Mouse (Mus musculus): ENCODE data around the gene Fkbp2.
"Not testable (repeated sequence)": the region's sequence is repeated elsewhere in the genome, so short reads cannot be mapped to it uniquely, and the experiment has no call there.

The Fkbp2 gene

DNA sequence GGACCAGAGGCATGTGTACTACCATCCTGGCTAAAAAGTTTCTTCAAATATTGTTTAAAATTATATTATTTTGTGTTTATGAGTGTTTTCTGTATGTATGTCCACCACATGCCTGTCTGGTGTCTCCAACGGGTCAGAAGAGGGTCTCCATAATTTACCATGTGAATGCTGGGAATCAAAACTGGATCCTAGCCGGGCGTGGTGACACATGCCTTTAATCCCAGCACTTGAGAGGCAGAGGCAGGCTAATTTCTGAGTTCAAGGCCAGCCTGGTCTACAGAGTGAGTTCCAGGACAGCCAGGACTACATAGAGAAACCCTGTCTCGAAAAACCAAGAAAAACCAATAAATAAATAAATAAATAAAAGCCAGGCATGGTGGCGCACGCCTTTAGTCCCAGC, 10.9 kb upstream of the Fkbp2 start:
- not testable (repeated sequence) for DNase-seq (ENCODE audit: low read depth, low spot score)

DNA sequence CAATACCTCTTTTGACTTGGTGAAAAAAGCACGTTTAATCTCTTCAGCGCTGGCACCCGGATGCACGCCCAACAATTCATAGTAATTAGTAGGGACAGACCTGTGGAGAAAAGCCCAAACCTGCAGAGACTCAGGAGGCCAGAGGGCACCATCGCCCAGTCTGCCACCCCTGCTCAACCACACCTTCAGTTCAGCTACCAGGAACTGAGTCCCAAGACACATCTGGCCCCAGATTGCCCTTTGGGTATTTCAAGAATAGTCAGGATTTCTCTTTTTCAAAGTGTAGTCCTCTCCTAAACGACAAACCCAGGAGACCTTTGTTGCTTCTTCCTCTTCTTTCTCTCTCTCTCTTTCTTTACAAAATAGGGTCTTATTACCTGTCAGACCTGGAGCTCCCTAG, 10.4 kb upstream of the Fkbp2 start:
- DNase-seq (ENCODE audit: low read depth, low spot score): no peak

DNA sequence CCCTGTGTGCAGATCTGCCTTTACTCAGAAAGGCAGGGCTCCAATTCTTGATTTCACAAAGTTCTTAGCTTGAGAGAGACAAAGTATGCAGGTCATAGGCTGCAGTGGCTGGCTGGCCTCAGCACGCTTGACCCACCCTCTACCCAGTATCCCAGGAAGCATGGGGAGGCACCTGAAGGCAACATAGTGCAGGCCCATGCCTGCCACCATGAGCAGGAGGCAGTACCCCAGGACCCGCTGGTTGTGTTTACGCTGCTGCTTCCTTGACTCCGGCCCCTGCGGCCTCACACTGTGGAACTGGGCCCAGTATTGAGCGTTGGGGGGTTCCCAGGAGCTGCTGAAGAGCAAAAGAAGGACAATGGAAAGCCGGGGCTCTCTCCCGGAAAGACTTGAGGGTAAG, 8.9 kb upstream of the Fkbp2 start:
- DNase-seq (ENCODE audit: low read depth, low spot score): no peak

DNA sequence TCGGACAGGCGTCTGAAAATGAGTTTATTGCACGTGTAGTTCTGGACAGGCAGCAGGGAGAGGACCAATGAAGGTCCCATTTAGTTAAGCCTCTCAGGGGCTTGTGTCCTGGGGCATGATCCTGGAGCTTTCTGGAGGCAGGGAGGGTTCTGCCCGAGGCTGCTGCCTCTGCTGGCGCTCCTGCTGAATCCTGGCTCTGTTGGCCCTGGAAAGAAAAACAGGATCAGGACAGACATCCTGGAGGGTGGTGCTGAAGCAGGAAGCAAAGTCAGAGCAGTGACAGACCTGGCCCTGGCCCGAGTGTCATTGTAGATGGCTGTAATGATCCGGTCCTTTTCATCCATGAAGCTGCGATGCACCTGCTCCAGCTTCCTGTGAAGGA, 7.6 kb upstream of the Fkbp2 start:
- no peak for DNase-seq (ENCODE audit: low read depth, low spot score)

DNA sequence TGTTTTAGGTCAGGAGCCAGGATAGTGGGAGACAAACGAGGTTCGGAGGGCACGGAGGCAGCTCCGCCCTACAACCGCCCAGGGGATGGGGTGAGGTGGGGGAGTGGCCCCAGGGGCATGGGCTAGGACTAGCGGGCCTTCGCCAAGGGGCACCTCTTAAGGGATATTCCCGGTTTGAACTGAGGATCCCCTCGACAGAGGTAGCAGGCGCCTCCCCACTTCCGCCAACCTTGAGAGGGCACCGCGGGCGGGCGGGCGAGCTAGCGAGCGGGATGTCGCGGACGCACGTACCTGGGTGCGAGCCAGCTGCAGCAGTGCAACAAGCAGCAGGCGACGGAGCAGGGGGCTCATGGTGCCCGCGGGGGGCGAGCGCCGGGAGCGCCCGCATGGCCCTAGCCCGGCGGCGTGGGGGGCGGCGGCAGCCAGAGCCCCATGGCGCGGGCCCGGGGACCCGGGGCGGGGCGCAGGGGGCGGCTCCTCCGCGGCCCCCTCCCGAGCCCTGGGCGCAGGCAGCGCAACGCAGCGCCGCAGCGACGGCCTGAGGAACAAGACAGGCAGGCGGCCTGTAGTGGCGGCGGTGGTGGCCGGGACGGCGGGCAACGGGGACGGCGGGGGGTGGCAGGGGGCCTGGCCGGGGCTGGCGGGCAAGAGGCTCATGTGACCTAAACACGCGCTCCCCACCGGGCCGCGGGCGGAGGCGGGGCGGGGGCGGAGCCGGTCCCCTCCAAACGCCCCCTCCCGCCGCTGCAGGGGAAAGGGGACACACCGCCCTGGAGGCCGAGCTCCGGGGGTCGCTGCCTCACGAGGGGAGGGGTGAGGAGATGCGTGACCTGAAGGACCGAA, 7.0 kb upstream of the Fkbp2 start, which contains the start of gene Vegfb:
Gene Vegfb (minus strand): TSS at position 591 of the 843 bp plus-strand sequence.
- DNase-seq (ENCODE audit: low read depth, low spot score): no peak

DNA sequence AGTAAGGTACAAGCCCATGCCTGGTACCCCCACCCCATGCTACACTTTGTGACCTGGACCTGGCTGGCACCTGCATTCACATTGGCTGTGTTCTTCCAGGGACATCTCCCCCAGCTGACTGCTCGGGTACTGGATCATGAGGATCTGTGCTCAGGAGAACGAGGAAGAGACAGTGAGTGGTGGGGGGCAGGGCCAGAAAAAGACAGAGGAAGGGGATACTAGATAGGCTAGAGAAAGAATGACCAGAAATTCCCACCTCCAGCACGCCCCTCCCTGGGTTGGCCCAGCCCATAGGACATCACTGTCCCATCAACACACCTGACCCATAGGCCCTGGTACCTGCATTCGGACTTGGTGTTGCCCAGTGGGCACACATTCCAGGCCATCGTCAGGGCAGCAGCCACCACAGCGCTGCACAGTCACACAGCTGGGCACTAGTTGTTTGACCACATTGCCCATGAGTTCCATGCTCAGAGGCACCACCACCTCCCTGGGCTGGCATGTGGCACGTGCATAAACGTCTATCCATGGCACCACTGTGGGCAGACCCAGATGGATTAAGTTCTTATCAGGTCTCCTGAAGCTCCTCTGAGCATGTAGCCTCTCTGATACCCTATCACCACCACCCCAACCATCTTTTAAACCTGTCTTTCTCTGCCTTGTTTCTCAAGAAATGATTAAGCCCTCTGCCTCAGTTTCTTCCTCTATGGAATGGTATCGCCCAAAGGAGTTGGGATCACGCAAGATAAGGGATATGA, 5.8 kb upstream of the Fkbp2 start:
- no peak for DNase-seq (ENCODE audit: low read depth, low spot score)

DNA sequence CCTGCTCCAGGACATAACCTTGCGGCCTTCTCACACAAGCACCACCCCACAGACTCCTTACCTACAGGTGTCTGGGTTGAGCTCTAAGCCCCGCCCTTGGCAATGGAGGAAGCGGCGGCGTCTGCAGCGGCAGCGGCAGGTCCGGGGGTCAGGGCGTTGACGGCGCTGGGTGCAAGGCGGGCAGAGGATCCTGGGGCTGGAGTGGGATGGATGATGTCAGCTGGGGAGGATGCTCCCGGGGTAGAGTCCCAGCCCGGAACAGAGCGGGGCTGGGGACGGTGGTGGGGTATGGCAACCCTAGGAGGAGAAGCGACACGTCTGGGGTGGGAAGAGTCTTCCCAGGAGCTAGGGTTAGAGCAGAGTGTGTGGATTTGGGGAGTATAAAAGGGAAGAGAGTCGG, 5.0 kb upstream of the Fkbp2 start:
- DNase-seq (ENCODE audit: low read depth, low spot score): no peak

DNA sequence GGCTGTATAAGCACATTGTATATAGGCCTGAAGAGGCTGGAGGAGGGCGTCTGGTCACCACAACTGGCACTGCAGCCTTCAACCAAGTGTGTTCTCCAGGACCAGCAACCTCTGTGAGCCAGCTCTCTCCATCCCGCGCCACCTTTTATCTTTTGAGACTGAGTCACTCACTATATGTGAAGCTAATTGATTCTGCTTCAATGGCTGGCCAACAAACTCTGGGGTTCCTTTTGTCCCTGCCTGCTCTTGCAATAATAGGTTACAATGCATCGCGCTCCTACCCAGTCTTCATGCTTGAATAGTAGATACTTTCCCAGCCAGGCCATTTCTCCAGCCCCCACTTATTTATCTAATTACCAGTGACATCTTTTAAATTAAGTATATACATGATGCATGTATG, 3.3 kb upstream of the Fkbp2 start:
- no peak for DNase-seq (ENCODE audit: low read depth, low spot score)

DNA sequence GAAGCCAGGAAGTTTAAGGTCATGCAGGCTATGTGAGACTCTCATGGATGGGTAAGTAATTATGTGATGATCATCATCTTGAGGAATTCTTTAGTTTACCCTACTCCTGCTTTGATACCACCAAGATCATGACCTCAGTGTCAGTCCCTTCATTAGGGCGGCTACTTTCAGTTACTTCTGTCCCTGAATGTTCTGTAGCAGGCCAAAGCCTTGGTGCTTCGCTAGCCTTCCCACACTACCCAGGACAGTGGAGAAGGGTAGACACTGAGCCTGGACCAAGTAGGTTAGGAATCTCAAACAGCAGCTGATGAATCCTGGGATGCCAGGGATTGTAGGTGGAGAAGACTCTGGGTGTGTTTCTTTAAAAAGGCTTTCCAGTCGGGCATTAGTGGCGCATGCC, 1.2 kb upstream of the Fkbp2 start:
- DNase-seq (ENCODE audit: low read depth, low spot score): no peak

DNA sequence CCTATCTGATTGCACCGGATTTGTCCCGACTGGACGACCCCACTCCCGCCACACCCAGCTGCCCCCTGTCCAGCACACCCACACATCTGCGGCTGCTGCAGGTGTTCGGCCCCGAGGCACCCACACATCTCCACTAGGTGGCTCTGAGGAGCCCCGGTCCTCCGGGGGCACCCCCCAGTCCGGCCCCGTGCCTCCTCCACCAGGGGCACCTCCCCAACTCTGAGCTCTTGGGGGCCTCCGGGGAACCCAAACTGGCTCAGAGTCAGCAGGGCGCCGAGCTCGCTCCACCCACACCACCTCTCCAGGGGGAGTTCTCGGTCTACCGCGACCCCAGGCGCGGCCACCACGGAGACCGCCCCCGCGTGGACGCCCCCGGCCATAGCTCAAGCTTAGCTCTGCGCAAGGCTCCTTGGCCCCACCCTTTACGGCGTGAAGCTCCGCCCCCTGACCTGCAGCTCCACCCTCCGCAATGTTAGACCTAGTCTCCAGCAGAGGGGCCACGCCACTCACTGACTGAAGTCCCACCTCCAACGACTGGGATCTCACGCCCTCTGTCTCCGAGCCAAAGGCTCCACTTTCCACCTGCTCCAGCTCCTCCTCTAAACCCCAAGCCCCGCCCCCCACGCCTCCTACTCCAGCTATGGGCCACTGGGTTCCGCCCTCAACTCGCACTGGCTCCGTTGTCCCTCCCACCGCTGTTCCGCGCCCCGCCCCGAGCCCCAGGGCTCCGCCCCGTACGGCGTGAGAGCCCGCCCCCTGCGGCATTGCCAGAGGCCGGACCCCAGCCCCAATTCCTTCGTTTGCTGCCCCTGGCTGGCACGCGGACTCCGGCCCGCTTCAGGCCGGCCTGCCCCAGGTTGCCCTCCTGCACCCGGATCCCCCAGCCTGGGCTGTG, 568 bp downstream of the Fkbp2 start:
- peak; percentile 99 for DNase-seq (ENCODE audit: low read depth, low spot score)

DNA sequence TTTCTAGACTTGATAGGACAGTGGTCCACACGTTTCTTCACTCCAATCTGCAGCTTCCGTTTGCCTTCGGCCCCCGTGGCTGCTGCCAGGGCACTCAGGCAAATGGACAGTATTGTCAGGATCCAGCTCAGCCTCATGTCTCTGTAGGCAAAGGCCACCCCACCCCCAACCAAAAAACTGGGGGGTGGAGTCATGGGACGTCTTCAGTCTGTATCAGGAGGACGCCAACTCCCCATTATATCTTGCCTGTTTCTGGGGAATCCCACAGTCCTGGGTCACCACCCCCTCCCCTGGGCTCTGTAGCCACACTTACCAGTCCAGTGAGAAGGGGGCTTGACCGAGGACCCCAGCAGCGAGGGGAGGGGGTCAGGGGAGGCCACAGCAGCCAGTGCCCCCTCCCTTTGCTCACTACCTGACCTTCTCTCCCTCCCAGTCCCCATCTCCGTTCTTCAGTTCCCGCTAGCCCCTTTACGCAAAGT, 1.3 kb downstream of the Fkbp2 start:
- no peak for DNase-seq (ENCODE audit: low read depth, low spot score)

DNA sequence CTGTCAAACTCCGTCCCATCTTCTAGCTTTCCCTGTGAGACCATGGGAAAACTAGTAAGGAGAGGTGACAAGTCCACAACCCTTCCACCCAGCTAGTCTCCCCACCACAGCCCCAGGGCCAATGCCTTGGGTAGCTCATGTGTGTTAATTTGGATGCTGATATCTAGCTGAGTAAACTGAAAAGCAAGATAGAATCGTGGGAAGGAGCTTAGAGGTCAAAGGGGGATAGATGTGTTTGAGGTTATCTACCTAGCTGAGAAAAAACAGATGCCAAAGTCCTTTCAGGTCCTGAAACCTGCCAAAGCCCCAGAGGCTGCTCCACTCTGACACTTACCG, 1.7 kb downstream of the Fkbp2 start:
- no peak for DNase-seq (ENCODE audit: low read depth, low spot score)

DNA sequence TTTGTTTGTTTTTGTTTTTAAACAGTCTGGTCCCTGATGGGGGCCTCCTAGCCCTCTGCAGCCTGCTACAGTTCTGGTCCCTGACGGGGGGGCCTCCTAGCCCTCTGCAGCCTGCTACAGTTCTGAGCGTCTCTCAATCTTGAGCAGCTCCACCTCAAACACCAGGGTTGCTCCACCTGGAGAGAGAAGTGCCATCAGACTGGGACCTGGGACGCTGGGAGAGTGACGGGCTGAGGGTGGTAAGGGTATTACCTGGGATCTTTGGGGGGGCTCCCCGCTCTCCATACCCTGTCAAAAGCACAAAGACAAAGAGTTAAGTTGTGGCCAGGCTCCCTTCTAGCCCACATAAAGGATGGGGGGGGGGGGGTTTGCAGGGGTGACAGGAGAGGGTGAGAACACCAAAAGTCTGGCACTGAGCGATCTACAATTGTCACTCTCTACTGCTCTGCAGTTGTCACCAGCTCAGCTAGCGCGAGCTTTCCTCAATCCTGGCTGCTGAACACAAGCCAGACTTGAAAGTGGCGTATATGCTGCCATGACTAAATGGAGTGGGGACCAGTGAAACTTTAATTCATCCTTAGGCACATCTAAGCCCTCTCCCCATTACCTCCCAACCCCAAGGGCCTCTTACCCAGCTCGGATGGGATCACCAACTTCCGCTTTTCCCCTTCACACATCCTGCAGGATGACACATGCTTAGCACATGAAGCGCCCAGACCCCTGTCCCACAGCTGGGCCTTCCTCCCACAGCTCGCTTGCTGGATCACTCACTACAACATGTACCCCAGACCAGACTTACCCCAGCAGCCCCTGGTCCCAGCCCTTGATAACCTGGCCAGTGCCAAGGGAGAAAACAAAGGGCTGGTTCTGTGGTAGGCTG, 2.3 kb downstream of the Fkbp2 start:
- DNase-seq (ENCODE audit: low read depth, low spot score): no peak

DNA sequence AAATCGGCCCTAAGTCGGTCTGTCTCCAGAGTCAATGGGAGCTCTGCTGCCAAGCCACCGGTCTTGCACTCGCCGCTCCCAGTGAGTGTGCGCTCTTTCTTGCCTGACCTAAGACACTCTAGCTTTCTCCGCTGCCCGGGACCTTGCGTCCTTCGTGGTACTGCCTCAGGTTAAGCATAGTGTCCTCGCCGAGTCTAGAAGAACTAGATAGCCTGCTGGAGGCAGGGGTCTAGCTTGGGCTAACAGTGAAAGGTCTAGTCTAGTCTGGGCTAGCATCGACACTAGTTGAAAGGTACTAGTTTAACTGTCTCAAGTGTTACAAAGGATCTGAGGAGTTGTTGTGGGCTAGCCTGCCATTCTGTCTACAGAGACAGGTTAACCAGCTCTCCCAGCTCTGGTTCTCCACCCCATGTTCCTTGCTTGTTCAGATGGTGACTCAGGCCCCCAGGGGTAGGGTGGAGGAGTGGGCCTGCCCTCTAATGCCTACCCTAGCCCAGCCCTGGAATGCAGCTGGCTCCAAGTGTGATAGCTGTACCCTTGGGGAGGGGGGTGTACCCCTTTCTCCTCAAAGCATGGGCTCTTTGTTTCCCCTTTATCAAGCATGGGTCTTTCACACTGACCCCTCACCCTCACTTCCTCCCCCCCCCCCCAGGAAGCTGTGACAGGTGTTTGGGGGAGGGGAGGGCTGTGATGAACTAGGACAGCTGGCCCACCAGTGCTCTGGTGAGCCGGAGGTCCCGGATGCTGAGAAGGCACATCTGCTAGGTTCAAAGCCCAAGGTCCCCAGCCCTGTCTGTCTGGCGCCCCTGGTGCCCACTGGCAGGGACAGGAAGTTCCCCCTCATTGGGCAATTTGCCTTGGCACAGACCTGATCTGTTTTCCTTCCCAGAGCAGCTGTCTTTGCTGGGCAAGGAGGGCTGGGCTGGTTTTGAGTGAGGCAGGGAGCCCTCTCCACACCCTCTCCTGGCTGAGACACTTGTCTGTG, 4.5 kb downstream of the Fkbp2 start, which contains the start of gene Plcb3:
Gene Plcb3 (minus strand): TSS at position 934 of the 985 bp plus-strand sequence.
- no peak for DNase-seq (ENCODE audit: low read depth, low spot score)

DNA sequence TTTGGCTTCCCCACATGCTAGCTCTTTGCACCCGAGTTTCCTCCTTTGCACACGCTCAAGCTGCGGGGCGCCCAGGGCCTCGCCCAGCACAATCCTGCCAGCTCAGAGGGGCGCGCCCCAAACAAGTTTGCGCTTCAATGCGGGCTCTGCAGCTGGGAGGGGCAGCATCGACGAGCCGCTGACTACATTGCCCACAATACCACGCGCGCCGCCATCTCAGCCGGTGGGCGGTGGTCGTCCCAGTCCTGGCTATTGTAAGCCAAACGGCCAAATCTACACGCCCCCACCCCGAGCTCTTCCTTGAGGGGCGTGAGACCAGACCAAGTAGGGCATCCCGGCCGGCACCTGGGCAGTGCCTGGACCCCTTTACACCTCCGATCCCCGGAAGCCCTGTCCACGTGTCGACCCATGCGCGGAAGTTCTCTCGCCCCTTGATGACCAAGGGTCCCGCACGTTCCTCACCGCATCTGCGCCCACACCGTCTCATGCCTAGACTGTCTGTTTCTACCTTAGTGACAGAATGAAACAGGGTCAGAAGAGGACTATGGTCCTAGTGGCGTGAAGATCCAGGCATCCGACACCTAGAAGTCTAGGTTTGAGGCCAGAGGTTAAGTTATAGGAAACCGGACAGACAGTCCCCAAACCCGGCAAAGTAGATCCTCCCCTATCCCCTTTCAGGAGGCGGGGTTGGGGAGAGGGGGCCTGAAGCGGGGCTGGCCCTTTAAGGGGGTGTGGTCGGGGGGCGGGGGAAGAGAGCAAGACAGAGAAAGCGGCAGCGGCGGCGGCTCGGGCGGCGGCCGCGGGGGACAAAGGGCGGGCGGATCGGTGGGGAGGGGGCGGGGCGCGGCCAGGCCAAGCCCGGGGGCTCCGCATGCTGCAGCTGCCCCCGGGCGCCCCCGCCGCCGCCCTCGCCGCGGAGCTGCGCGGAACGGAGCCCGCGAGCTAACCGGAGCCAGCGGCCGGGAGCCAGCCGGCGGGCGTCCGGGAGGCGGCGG, 5.8 kb downstream of the Fkbp2 start, which contains the start of gene Ppp1r14b:
Gene Ppp1r14b (plus strand): TSS at position 758 of the 995 bp plus-strand sequence.
- DNase-seq (ENCODE audit: low read depth, low spot score): no peak

DNA sequence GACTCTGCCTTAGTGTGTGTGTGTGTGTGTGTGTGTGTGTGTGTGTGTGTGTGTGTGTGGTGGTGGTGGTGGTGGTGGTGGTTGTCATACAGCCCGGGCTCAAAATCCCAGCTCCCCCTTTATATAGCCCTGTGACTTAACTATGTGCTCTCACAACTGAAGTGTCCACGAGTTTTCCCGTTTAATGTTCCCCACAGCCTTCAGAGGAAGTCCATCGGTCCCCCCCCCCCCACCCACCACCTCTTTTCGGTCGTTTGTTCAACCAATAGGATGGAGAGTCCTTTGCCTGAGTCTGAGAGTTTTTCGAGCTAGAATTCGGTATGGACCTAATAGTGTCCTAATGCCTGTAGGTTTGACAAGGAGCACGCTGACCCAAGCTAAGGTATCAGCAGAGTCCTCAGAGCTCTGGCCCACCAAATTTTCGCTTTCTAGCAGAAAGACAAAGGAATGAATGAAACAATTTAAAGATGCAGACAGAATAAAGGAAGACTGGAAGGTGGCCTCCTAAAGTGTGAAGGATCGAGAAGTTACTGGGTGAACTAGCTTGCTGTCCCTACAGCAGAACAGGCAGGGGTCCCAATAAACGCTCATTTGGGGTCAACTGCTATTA, 6.6 kb downstream of the Fkbp2 start:
- DNase-seq (ENCODE audit: low read depth, low spot score): no peak

DNA sequence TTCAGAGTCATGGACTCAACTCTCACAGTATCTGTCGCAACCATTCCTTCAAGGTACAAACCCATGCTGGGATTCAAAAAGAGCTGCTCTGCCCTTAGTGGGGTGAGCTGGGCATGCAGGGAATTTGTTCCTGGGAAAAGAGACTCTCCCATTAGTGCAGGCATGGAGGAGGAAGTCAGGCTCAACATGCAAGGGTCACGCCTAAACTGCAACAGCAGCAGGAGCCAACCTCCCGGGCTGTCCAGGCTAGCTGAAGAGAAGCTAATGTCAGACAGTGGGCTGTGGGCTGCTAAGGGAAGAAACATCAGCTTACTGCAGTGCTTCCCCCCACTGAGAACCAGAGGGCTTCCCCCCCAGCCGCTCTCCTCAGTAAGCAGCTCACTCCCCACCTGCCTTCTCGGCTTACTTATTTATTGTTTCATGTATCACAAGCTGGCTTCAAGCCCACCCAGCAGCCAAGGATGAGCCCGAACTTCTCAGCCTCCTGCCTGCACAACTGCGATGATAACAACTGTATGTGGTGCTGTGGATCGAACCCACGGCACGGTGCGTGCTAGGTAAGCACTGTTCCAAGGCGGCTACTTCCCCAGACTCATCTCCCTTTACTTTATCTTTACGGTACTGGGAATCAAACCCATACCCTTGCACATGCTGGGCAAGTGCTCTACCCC, 7.9 kb downstream of the Fkbp2 start:
- DNase-seq (ENCODE audit: low read depth, low spot score): no peak

All from retina, postnatal 7 days (tissue).